Mouse (Mus musculus): ENCODE data around the gene Txnrd2.

GRCm38 (mm10) chr16:18497865-18498515, 71.8 kb downstream of the Txnrd2 start:
- TF ChIP-seq CTCF (IDR thresholded peaks at IDR 0.05; ENCODE audit: insufficient read depth, low read depth, low read length) (no peak), POLR2A (IDR thresholded peaks at IDR 0.05; ENCODE audit: insufficient read depth, low read depth, low read length) (no peak)

All from olfactory bulb, adult 2 months (tissue).